Mouse (Mus musculus) retina, adult 2 months (tissue): ENCODE measurements around the gene Socs3.
A peak's percentile ranks its signal among the peaks of the same experiment; 100 is the strongest.

ENCODE experiments used
- DNase-seq: peaks from one replicate; pipeline ENCODE4 v3.0.0-alpha.2; 2012; ENCODE audit warnings: low read depth, low spot score

Socs3 gene

GRCm38 (mm10) chr11:117972656-117973558 lies 3.1 kb upstream of the Socs3 start:
- DNase-seq, result no peak

- DNase-seq, result no peak
Observed at GRCm38 (mm10) chr11:117971646-117972242, 1.9 kb upstream of the Socs3 start.

GRCm38 (mm10) chr11:117971100-117971499 lies 1.3 kb upstream of the Socs3 start:
- no peak for DNase-seq

GRCm38 (mm10) chr11:117969100-117969944 lies 525 bp downstream of the Socs3 start:
- no peak for DNase-seq

- DNase-seq, result no peak
Observed at GRCm38 (mm10) chr11:117968716-117969099, 1.1 kb downstream of the Socs3 start.

- no peak for DNase-seq
Observed at GRCm38 (mm10) chr11:117968016-117968671, 1.7 kb downstream of the Socs3 start.

- DNase-seq, result no peak
Observed at GRCm38 (mm10) chr11:117967249-117968015, 2.4 kb downstream of the Socs3 start.

- DNase-seq, result no peak
Observed at GRCm38 (mm10) chr11:117966506-117967100, 3.2 kb downstream of the Socs3 start.

GRCm38 (mm10) chr11:117965561-117965981 lies 4.3 kb downstream of the Socs3 start:
- no peak for DNase-seq

GRCm38 (mm10) chr11:117965052-117965451 lies 4.8 kb downstream of the Socs3 start:
- no peak for DNase-seq

GRCm38 (mm10) chr11:117964294-117964693 lies 5.6 kb downstream of the Socs3 start:
- DNase-seq, result no peak

- no peak for DNase-seq
Observed at GRCm38 (mm10) chr11:117963872-117964271, 6.0 kb downstream of the Socs3 start.

- DNase-seq, result peak; percentile 75
Observed at GRCm38 (mm10) chr11:117963091-117963793, 6.6 kb downstream of the Socs3 start.

- DNase-seq, result no peak
Observed at GRCm38 (mm10) chr11:117962228-117963067, 7.4 kb downstream of the Socs3 start.

GRCm38 (mm10) chr11:117960601-117961000 lies 9.2 kb downstream of the Socs3 start:
- no peak for DNase-seq

GRCm38 (mm10) chr11:117959741-117960381 lies 10.0 kb downstream of the Socs3 start:
- no peak for DNase-seq

GRCm38 (mm10) chr11:117959166-117959565 lies 10.7 kb downstream of the Socs3 start:
- DNase-seq, result no peak

- DNase-seq, result no peak
Observed at GRCm38 (mm10) chr11:117958197-117958596, 11.7 kb downstream of the Socs3 start.
